Mouse (Mus musculus) G1E (cell line): ENCODE results near the gene 2010109A12Rik. TPM values are rescaled to one million over a fixed set of nuclear protein-coding genes. Genes with fewer than 3 reads are reported as not detected.

Source experiments
- ATAC-seq: 2 replicates; pipeline ENCODE4 v1.8.0; 2016; ENCODE audit warnings: mild to moderate bottlenecking; ENCODE audit not compliant: insufficient number of reproducible peaks, poor library complexity, low FRiP score, severe bottlenecking; ENCODE audit errors: extremely low read depth
- DNase-seq: peaks from one replicate; pipeline ENCODE4 v3.0.0; 2012; ENCODE audit warnings: low spot score
- H3K27me3 ChIP-seq: 2 replicates; pipeline ENCODE4 v1.6.1; 2012; ENCODE audit warnings: mild to moderate bottlenecking, low read length, inconsistent platforms; ENCODE audit not compliant: insufficient read depth
- H3K36me3 ChIP-seq: replicated peaks from 2 replicates; pipeline ENCODE3; 2012; ENCODE audit warnings: mild to moderate bottlenecking, inconsistent platforms
- H3K4me1 ChIP-seq: 2 replicates; pipeline ENCODE4 v1.6.1; 2012; ENCODE audit warnings: low read depth, low read length, inconsistent platforms, mixed read lengths; ENCODE audit not compliant: insufficient read depth
- H3K4me3 ChIP-seq: 2 replicates; pipeline ENCODE4 v1.5.1; 2012; ENCODE audit warnings: low read depth, mild to moderate bottlenecking, inconsistent platforms, low read length, moderate library complexity, mixed read lengths
- H3K9me3 ChIP-seq: replicated peaks from 2 replicates; pipeline ENCODE4 v1.6.1; 2012; ENCODE audit warnings: inconsistent platforms
- CTCF ChIP-seq: IDR thresholded peaks from 2 replicates; pipeline ENCODE4 v1.5.1; 2012; ENCODE audit warnings: low read depth, low read length, inconsistent platforms, mixed read lengths
- GATA1 ChIP-seq: IDR thresholded peaks from 2 replicates; pipeline ENCODE4 v1.6.1; 2012; ENCODE audit warnings: borderline replicate concordance, low read length, inconsistent platforms, mixed read lengths
- GATA2 ChIP-seq: IDR thresholded peaks from 2 replicates; pipeline ENCODE4 v1.6.1; 2012; ENCODE audit warnings: low read depth, low read length, inconsistent platforms, borderline replicate concordance
- POLR2AphosphoS5 ChIP-seq: IDR thresholded peaks from 2 replicates; pipeline ENCODE4 v1.6.1; 2012; ENCODE audit warnings: low read depth, low read length, inconsistent platforms; ENCODE audit not compliant: insufficient replicate concordance
- TAL1 ChIP-seq: conservative IDR thresholded peaks from 2 replicates; pipeline ENCODE4 v1.6.1; 2012; ENCODE audit warnings: low read depth, low read length, inconsistent platforms, mixed read lengths
- polyA plus RNA-seq: library from polyadenylated mRNA; stranded (reverse); fragments of >175 nt; gene quantifications from 2 replicates; pipeline ENCODE4 v1.2.3, GENCODE M21; 2012
- total RNA-seq, 2 experiments: library from RNA; stranded (forward) in 1 of 2; stranded (reverse) in 1 of 2; fragments of 200-1000 nt in 1 of 2; fragments of >200 nt in 1 of 2; fragmentation: Nextera tagmentation in 1 of 2; gene quantifications; 2 replicates each; pipeline ENCODE4 v1.2.3; 2014 to 2017

2010109A12Rik gene
- 2.0 and 3.0 TPM in 2 replicates for total RNA-seq (2014; fragmentation: Nextera tagmentation)
- total RNA-seq (2017) = 1.4 and 3.7 TPM in 2 replicates
- polyA plus RNA-seq = 0.12 and 0.26 TPM in 2 replicates

- no peak for TF ChIP-seq GATA1
- no peak for TF ChIP-seq TAL1
- TF ChIP-seq CTCF = no peak
- TF ChIP-seq POLR2AphosphoS5 = no peak
- no peak for TF ChIP-seq GATA2
- Histone ChIP-seq H3K27me3 (no peaks in the 10 kb centered on the region), H3K36me3 (peaks cover 9% of the 10 kb centered on the region), H3K9me3 (no peaks in the 10 kb centered on the region), H3K4me3 (peak within 1 kb of the TSS; percentile 84), H3K4me1 (peaks cover 31% of the 10 kb centered on the region)
- DNase-seq (peak; percentile 83), ATAC-seq (peak; percentile 87)
Observed at GRCm38 (mm10) chr5:93206109-93207005, at the start of gene 2010109A12Rik, which contains the start of gene Ccni. Gene 2010109A12Rik, plus strand, starts transcription at chr5:93206518. Gene Ccni, minus strand, starts transcription at chr5:93206495.

- peak; percentile 22 for DNase-seq
- Histone ChIP-seq H3K4me3 (no peak overlapping the region), H3K4me1 (no peaks in the 10 kb centered on the region), H3K36me3 (peaks cover 90% of the 10 kb centered on the region), H3K9me3 (no peaks in the 10 kb centered on the region; the same call in 1 of the 2 replicates), H3K27me3 (no peaks in the 10 kb centered on the region)
- no peak for ATAC-seq
- no peak for TF ChIP-seq CTCF
Observed at GRCm38 (mm10) chr5:93163541-93163940, 42.8 kb upstream of the 2010109A12Rik start.

- DNase-seq = no peak
- TF ChIP-seq POLR2AphosphoS5 = no peak
- TF ChIP-seq GATA1 = no peak
- Histone ChIP-seq H3K9me3 (no peaks in the 10 kb centered on the region; the same call in 1 of the 2 replicates), H3K27me3 (no peaks in the 10 kb centered on the region), H3K4me3 (no peak overlapping the region), H3K36me3 (peaks cover 87% of the 10 kb centered on the region), H3K4me1 (no peaks in the 10 kb centered on the region)
- ATAC-seq = no peak
Observed at GRCm38 (mm10) chr5:93167919-93168516, 38.3 kb upstream of the 2010109A12Rik start.

GRCm38 (mm10) chr5:93168654-93169053 lies 37.7 kb upstream of the 2010109A12Rik start:
- TF ChIP-seq GATA2 = no peak
- TF ChIP-seq GATA1 = no peak
- no peak for TF ChIP-seq POLR2AphosphoS5
- no peak for TF ChIP-seq CTCF
- no peak for TF ChIP-seq TAL1
- H3K9me3 ChIP-seq = no peaks in the 10 kb centered on the region; the same call in 1 of the 2 replicates
- no peaks in the 10 kb centered on the region for H3K4me1 ChIP-seq
- H3K27me3 ChIP-seq = no peaks in the 10 kb centered on the region
- peaks cover 86% of the 10 kb centered on the region for H3K36me3 ChIP-seq
- ATAC-seq (no peak), DNase-seq (no peak)
- H3K4me3 ChIP-seq = no peak overlapping the region

GRCm38 (mm10) chr5:93171420-93171819 lies 34.9 kb upstream of the 2010109A12Rik start:
- ATAC-seq = no peak
- no peaks in the 10 kb centered on the region for H3K27me3 ChIP-seq
- TF ChIP-seq GATA2 (no peak), CTCF (no peak), POLR2AphosphoS5 (no peak), GATA1 (no peak), TAL1 (no peak)
- H3K4me3 ChIP-seq = no peak overlapping the region
- H3K9me3 ChIP-seq = no peaks in the 10 kb centered on the region; the same call in 1 of the 2 replicates
- peaks cover 81% of the 10 kb centered on the region for H3K36me3 ChIP-seq
- no peaks in the 10 kb centered on the region for H3K4me1 ChIP-seq
- no peak for DNase-seq

- H3K4me1 ChIP-seq = no peaks in the 10 kb centered on the region
- ATAC-seq (no peak), DNase-seq (no peak)
- H3K4me3 ChIP-seq = no peak overlapping the region
- H3K27me3 ChIP-seq = no peaks in the 10 kb centered on the region
- TF ChIP-seq CTCF (no peak), GATA1 (no peak), GATA2 (no peak), TAL1 (no peak), POLR2AphosphoS5 (no peak)
- no peaks in the 10 kb centered on the region for H3K9me3 ChIP-seq
- H3K36me3 ChIP-seq = peaks cover 82% of the 10 kb centered on the region
Observed at GRCm38 (mm10) chr5:93172536-93172935, 33.8 kb upstream of the 2010109A12Rik start.
